Mouse (Mus musculus) forebrain, embryonic 10.5 days (tissue): ENCODE measurements around the gene Zic4. TPM values are rescaled to one million over a fixed set of nuclear protein-coding genes. Genes with fewer than 3 reads are reported as not detected.

Experiments
- DNase-seq: peaks from one replicate; pipeline ENCODE4 v3.0.0-alpha.2; 2017; ENCODE audit warnings: low spot score; ENCODE audit errors: extremely low spot score
- H3K27ac ChIP-seq: fragments of 300-500 bp; sonication (generic); 2 replicates; pipeline ENCODE4 v1.5.1; 2016; ENCODE audit warnings: mild to moderate bottlenecking
- H3K27me3 ChIP-seq: fragments of 300-500 bp; sonication (generic); 2 replicates; pipeline ENCODE4 v1.6.1; 2016; ENCODE audit warnings: mild to moderate bottlenecking; ENCODE audit not compliant: poor library complexity, severe bottlenecking
- H3K36me3 ChIP-seq: fragments of 300-500 bp; sonication (generic); replicated peaks from 2 replicates; pipeline ENCODE4 v1.6.1; 2016; ENCODE audit warnings: mild to moderate bottlenecking, moderate library complexity
- H3K4me1 ChIP-seq: fragments of 300-500 bp; sonication (generic); 2 replicates; pipeline ENCODE4 v1.6.1; 2016
- H3K4me3 ChIP-seq: fragments of 300-500 bp; sonication (generic); 2 replicates; pipeline ENCODE4 v1.5.1; 2016; ENCODE audit warnings: mild to moderate bottlenecking, moderate library complexity
- H3K9me3 ChIP-seq: fragments of 300-500 bp; sonication (generic); 2 replicates; pipeline ENCODE4 v1.6.1; 2016; ENCODE audit warnings: mild to moderate bottlenecking, moderate library complexity
- WGBS: fragments of 180-500 bp; shearing (Covaris S2); methylation state at CpG from one replicate; pipeline ENCODE4 v1.1.7; 2016; 5-methylcytosine and 5-hydroxymethylcytosine counted together
- polyA plus RNA-seq: library from polyadenylated mRNA; unstranded; fragments of >200 nt; fragmentation: Nextera tagmentation; extraction: Ambion mirVana; gene quantifications from 2 replicates; pipeline ENCODE4 v1.2.1, GENCODE M21; 2016

The Zic4 gene
- 24.8 and 41.8 TPM in 2 replicates for polyA plus RNA-seq

- Histone ChIP-seq H3K9me3 (no peaks in the 10 kb centered on the region), H3K4me1 (peaks cover 57% of the 10 kb centered on the region), H3K36me3 (peaks cover 43% of the 10 kb centered on the region), H3K4me3 (peak within 1 kb of the TSS; percentile 85), H3K27me3 (peaks cover 100% of the 10 kb centered on the region), H3K27ac (peak within 1 kb of the TSS; percentile 98)
- under 1% methylated on average over 45 of the region's 45 CpGs for WGBS
- peak; percentile 84 for DNase-seq
Observed at GRCm38 (mm10) chr9:91361856-91362601, at the start of gene Zic4. Gene Zic4, plus strand, starts transcription at chr9:91362413.

GRCm38 (mm10) chr9:91347591-91347990 lies 14.6 kb upstream of the Zic4 start:
- H3K27ac ChIP-seq: no peak overlapping the region
- peaks cover 6% of the 10 kb centered on the region for H3K36me3 ChIP-seq
- peaks cover 63% of the 10 kb centered on the region for H3K27me3 ChIP-seq
- H3K4me3 ChIP-seq: no peak overlapping the region
- no peaks in the 10 kb centered on the region for H3K9me3 ChIP-seq
- WGBS: 73% methylated on average over 2 of the region's 2 CpGs
- no peak for DNase-seq
- H3K4me1 ChIP-seq: peaks cover 21% of the 10 kb centered on the region

GRCm38 (mm10) chr9:91348746-91349145 lies 13.5 kb upstream of the Zic4 start:
- H3K4me1 ChIP-seq: peaks cover 33% of the 10 kb centered on the region
- 38% methylated on average over 1 of the region's 1 CpGs for WGBS
- peaks cover 74% of the 10 kb centered on the region for H3K27me3 ChIP-seq
- H3K9me3 ChIP-seq: no peaks in the 10 kb centered on the region
- H3K4me3 ChIP-seq: peak overlapping the region; percentile 85
- H3K36me3 ChIP-seq: peaks cover 5% of the 10 kb centered on the region
- no peak for DNase-seq
- peak overlapping the region; percentile 91; the same call in 1 of the 2 replicates for H3K27ac ChIP-seq

- peaks cover 90% of the 10 kb centered on the region for H3K27me3 ChIP-seq
- WGBS: under 1% methylated on average over 16 of the region's 16 CpGs
- H3K4me1 ChIP-seq: peaks cover 49% of the 10 kb centered on the region
- H3K36me3 ChIP-seq: no peaks in the 10 kb centered on the region
- H3K27ac ChIP-seq: peak overlapping the region; percentile 91
- no peaks in the 10 kb centered on the region for H3K9me3 ChIP-seq
- peak; percentile 37 for DNase-seq
- H3K4me3 ChIP-seq: peak overlapping the region; percentile 85
Observed at GRCm38 (mm10) chr9:91350211-91350791, 11.9 kb upstream of the Zic4 start.

GRCm38 (mm10) chr9:91350861-91351291 lies 11.3 kb upstream of the Zic4 start:
- 0% methylated on average over 14 of the region's 14 CpGs for WGBS
- Histone ChIP-seq H3K9me3 (no peaks in the 10 kb centered on the region), H3K27ac (peak overlapping the region; percentile 91), H3K36me3 (no peaks in the 10 kb centered on the region), H3K27me3 (peaks cover 95% of the 10 kb centered on the region), H3K4me3 (peak overlapping the region; percentile 85), H3K4me1 (peaks cover 54% of the 10 kb centered on the region)
- DNase-seq: peak; percentile 77

GRCm38 (mm10) chr9:91351361-91351760 lies 10.9 kb upstream of the Zic4 start:
- 3% methylated on average over 5 of the region's 5 CpGs for WGBS
- peaks cover 95% of the 10 kb centered on the region for H3K27me3 ChIP-seq
- H3K36me3 ChIP-seq: no peaks in the 10 kb centered on the region
- peak overlapping the region; percentile 91 for H3K27ac ChIP-seq
- peak overlapping the region; percentile 85 for H3K4me3 ChIP-seq
- DNase-seq: no peak
- H3K4me1 ChIP-seq: peaks cover 59% of the 10 kb centered on the region
- H3K9me3 ChIP-seq: no peaks in the 10 kb centered on the region

GRCm38 (mm10) chr9:91351961-91352411 lies 10.2 kb upstream of the Zic4 start:
- peak; percentile 53 for DNase-seq
- Histone ChIP-seq H3K27me3 (peaks cover 97% of the 10 kb centered on the region), H3K9me3 (no peaks in the 10 kb centered on the region), H3K4me1 (peaks cover 62% of the 10 kb centered on the region), H3K27ac (peak overlapping the region; percentile 91), H3K4me3 (peak overlapping the region; percentile 85), H3K36me3 (no peaks in the 10 kb centered on the region)
- WGBS: 1% methylated on average over 13 of the region's 13 CpGs

GRCm38 (mm10) chr9:91352786-91353185 lies 9.4 kb upstream of the Zic4 start:
- Histone ChIP-seq H3K4me1 (peaks cover 67% of the 10 kb centered on the region), H3K9me3 (no peaks in the 10 kb centered on the region), H3K36me3 (no peaks in the 10 kb centered on the region), H3K27ac (peak overlapping the region; percentile 91), H3K4me3 (peak overlapping the region; percentile 85), H3K27me3 (peaks cover 99% of the 10 kb centered on the region)
- peak; percentile 67 for DNase-seq
- WGBS: under 1% methylated on average over 15 of the region's 15 CpGs

GRCm38 (mm10) chr9:91353551-91354433 lies 8.4 kb upstream of the Zic4 start:
- no peaks in the 10 kb centered on the region for H3K36me3 ChIP-seq
- 2% methylated on average over 37 of the region's 37 CpGs for WGBS
- H3K27ac ChIP-seq: peak overlapping the region; percentile 91
- no peaks in the 10 kb centered on the region for H3K9me3 ChIP-seq
- H3K4me3 ChIP-seq: peak overlapping the region; percentile 85
- H3K27me3 ChIP-seq: peaks cover 99% of the 10 kb centered on the region
- DNase-seq: peak; percentile 58
- H3K4me1 ChIP-seq: peaks cover 67% of the 10 kb centered on the region

GRCm38 (mm10) chr9:91354434-91355269 lies 7.6 kb upstream of the Zic4 start:
- Histone ChIP-seq H3K27ac (peak overlapping the region; percentile 91), H3K9me3 (no peaks in the 10 kb centered on the region), H3K4me1 (peaks cover 72% of the 10 kb centered on the region), H3K36me3 (0 out of 2 replicates have a peak, but pooled peaks cover 3% of the 10 kb centered on the region), H3K4me3 (peak overlapping the region; percentile 85), H3K27me3 (peaks cover 99% of the 10 kb centered on the region)
- WGBS: 3% methylated on average over 22 of the region's 22 CpGs
- DNase-seq: peak; percentile 40

- Histone ChIP-seq H3K4me1 (peaks cover 72% of the 10 kb centered on the region), H3K27me3 (peaks cover 99% of the 10 kb centered on the region), H3K27ac (peak overlapping the region; percentile 91), H3K4me3 (peak overlapping the region; percentile 85), H3K36me3 (0 out of 2 replicates have a peak, but pooled peaks cover 5% of the 10 kb centered on the region), H3K9me3 (no peaks in the 10 kb centered on the region)
- 0% methylated on average over 7 of the region's 7 CpGs for WGBS
- no peak for DNase-seq
Observed at GRCm38 (mm10) chr9:91355270-91355589, 7.0 kb upstream of the Zic4 start.
